Comparison of ENCODE assay signal across 25 mouse cellular contexts in the genomic region with DNA sequence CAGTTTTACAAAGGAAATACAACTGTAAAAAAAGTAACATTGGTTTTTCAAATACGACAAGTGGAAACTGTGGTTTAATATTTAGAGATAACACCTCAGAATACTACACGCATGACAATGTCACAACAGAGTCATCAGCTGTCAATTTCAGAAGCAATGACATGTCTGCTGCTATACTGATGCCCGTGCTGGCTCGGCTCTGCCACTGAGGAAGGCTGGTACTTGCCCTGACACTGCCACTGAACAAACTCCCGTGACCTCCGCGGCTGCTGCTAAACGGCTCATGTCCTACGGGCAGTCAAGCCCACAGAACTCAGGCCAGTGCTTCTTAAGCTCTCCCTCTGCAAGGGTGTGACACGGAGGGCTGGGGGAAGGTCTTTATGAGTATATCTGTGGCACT. TPM values are rescaled to one million over a fixed set of nuclear protein-coding genes. Genes with fewer than 3 reads are reported as not detected.
A peak's percentile ranks its signal among the peaks of the same experiment; 100 is the strongest.
DNase-seq lines count a peak whose midpoint lies in the region; ATAC-seq and TF ChIP-seq lines count a peak whose summit lies in the region.
"Had no signal": no experiment of that assay in that cellular context is flagged by ENCODE, and none has a peak within 500 bp of the region (broad histone marks: within the 10 kb centered on the region; RNA-seq: fewer than 3 reads in every experiment).

No protein-coding gene starts in this region.

- H3K9ac ChIP-seq in kidney, embryonic 15.5 days: no peak overlapping the region
- H3K9ac ChIP-seq in forebrain, postnatal 0 days: no peak overlapping the region
- no peak overlapping the region for H3K9ac ChIP-seq in midbrain, embryonic 16.5 days (ENCODE audit: low read depth, low read length)
- H3K9ac ChIP-seq: hindbrain, embryonic 12.5 days; limb, embryonic 15.5 days; liver, embryonic 14.5 days; midbrain, embryonic 13.5 days; neural tube, embryonic 12.5 days had no signal

- no peaks in the 10 kb centered on the region for H3K36me3 ChIP-seq in kidney, embryonic 15.5 days
- H3K36me3 ChIP-seq in forebrain, postnatal 0 days (ENCODE audit: insufficient read depth): no peaks in the 10 kb centered on the region
- H3K36me3 ChIP-seq in midbrain, embryonic 16.5 days (ENCODE audit: control insufficient read depth, insufficient read depth, low read length): 0 out of 2 replicates have a peak, but pooled peaks cover 3% of the 10 kb centered on the region
- H3K36me3 ChIP-seq: hindbrain, embryonic 12.5 days; limb, embryonic 10.5 days; midbrain, embryonic 13.5 days; neural tube, embryonic 12.5 days had no signal

- 0 out of 2 replicates have a peak, but pooled peaks have one; percentile 35 for ATAC-seq in kidney, embryonic 15.5 days (replicated peaks; ENCODE audit: low FRiP score)
- ATAC-seq in megakaryocyte, adult 5-6 weeks (ENCODE audit: poor library complexity, severe bottlenecking): peak; percentile 58
- ATAC-seq in forebrain, postnatal 0 days: no peak; the same call in 1 of the 2 replicates
- no peak for ATAC-seq in midbrain, embryonic 16.5 days
- ATAC-seq: forebrain, embryonic 16.5 days; hindbrain, postnatal 0 days; intestine, postnatal 0 days; midbrain, embryonic 13.5 days had no signal

- no peak overlapping the region for H3K4me3 ChIP-seq in kidney, embryonic 15.5 days (replicated peaks)
- no peak overlapping the region for H3K4me3 ChIP-seq in forebrain, postnatal 0 days (ENCODE audit: low read depth, low read length)
- H3K4me3 ChIP-seq in midbrain, embryonic 16.5 days (ENCODE audit: low read depth, low read length): no peak overlapping the region
- H3K4me3 ChIP-seq: erythroblast, embryonic 14.5 days; hindbrain, embryonic 12.5 days; limb, embryonic 10.5 days; limb, embryonic 15.5 days; midbrain, embryonic 13.5 days; neural tube, embryonic 12.5 days had no signal

- no peak overlapping the region for H3K4me2 ChIP-seq in kidney, embryonic 15.5 days
- no peak overlapping the region for H3K4me2 ChIP-seq in forebrain, postnatal 0 days (ENCODE audit: low read depth)
- no peak overlapping the region for H3K4me2 ChIP-seq in midbrain, embryonic 16.5 days (ENCODE audit: low read length)
- H3K4me2 ChIP-seq: hindbrain, embryonic 12.5 days; limb, embryonic 15.5 days; midbrain, embryonic 13.5 days; neural tube, embryonic 12.5 days had no signal

- H3K4me1 ChIP-seq in kidney, embryonic 15.5 days: peaks cover 20% of the 10 kb centered on the region
- H3K4me1 ChIP-seq in forebrain, postnatal 0 days (ENCODE audit: insufficient read depth): no peaks in the 10 kb centered on the region
- no peaks in the 10 kb centered on the region for H3K4me1 ChIP-seq in midbrain, embryonic 16.5 days (ENCODE audit: control insufficient read depth, insufficient read depth, low read length)

- TF ChIP-seq CTCF in forebrain, postnatal 0 days (IDR thresholded peaks at IDR 0.05; ENCODE audit: low read depth): no peak

- 71% methylated on average over 10 of the region's 10 CpGs for WGBS in kidney, embryonic 15.5 days
- WGBS in forebrain, postnatal 0 days: 78% methylated on average over 10 of the region's 10 CpGs
- 78% methylated on average over 10 of the region's 10 CpGs for WGBS in midbrain, embryonic 16.5 days

- H3K27me3 ChIP-seq in kidney, embryonic 15.5 days: no peaks in the 10 kb centered on the region
- no peaks in the 10 kb centered on the region for H3K27me3 ChIP-seq in forebrain, postnatal 0 days (ENCODE audit: insufficient read depth, low read length)
- H3K27me3 ChIP-seq in midbrain, embryonic 16.5 days (ENCODE audit: control insufficient read depth, insufficient read depth, low read depth, low read length): no peaks in the 10 kb centered on the region
- H3K27me3 ChIP-seq: hindbrain, embryonic 12.5 days; limb, embryonic 15.5 days; midbrain, embryonic 13.5 days; neural tube, embryonic 12.5 days had no signal

- no peak for DNase-seq in kidney, postnatal 10 days
- peak; percentile 30 for DNase-seq in T-cell, adult 2 months (ENCODE audit: low spot score)
- peak; percentile 43 for DNase-seq in naive thymus-derived CD4-positive, alpha-beta T cell, adult 2 months (ENCODE audit: low read depth)
- DNase-seq in forebrain, postnatal 0 days: no peak
- no peak for DNase-seq in lung, postnatal 10 days
- DNase-seq: adrenal gland, adult 8-10 months; cerebellum, adult 9-10 months; heart, postnatal 14 days; layer of hippocampus, postnatal 36 days; lung, adult 2 months; lung, postnatal 14 days; right cerebral cortex, postnatal 4 days had no signal

- H3K9me3 ChIP-seq in kidney, embryonic 15.5 days (replicated peaks): no peaks in the 10 kb centered on the region
- no peaks in the 10 kb centered on the region for H3K9me3 ChIP-seq in forebrain, postnatal 0 days (ENCODE audit: low read length)
- 0 out of 2 replicates have a peak, but pooled peaks cover 4% of the 10 kb centered on the region for H3K9me3 ChIP-seq in midbrain, embryonic 16.5 days (replicated peaks; ENCODE audit: control insufficient read depth, low read length, poor library complexity, severe bottlenecking)
- H3K9me3 ChIP-seq: hindbrain, embryonic 12.5 days; limb, embryonic 10.5 days; limb, embryonic 15.5 days; midbrain, embryonic 13.5 days; neural tube, embryonic 12.5 days had no signal

- no peak overlapping the region for H3K27ac ChIP-seq in kidney, embryonic 15.5 days
- H3K27ac ChIP-seq in forebrain, postnatal 0 days (ENCODE audit: low read depth, low read length): no peak overlapping the region
- no peak overlapping the region for H3K27ac ChIP-seq in midbrain, embryonic 16.5 days (ENCODE audit: low read length)
- H3K27ac ChIP-seq: hindbrain, embryonic 12.5 days; hindbrain, postnatal 0 days; limb, embryonic 10.5 days; limb, embryonic 15.5 days; liver, embryonic 14.5 days; midbrain, embryonic 13.5 days; neural tube, embryonic 12.5 days had no signal

RNA-seq across cellular contexts. Expression of a gene that starts 18.1 kb away (rescaled TPM):
- polyA plus RNA-seq in kidney, embryonic 15.5 days (2015; fragmentation: Nextera tagmentation; extraction: Ambion mirVana): 38.6 and 40.7 TPM in 2 replicates
- total RNA-seq in megakaryocyte, adult 5-6 weeks (2015): 38.3 and 44.2 TPM in 2 replicates
- total RNA-seq in megakaryocyte, adult 5-6 weeks (2017): 43.9 and 44.6 TPM in 2 replicates
- total RNA-seq in forebrain, postnatal 0 days (2014; rRNA removed): 31.8 and 34.4 TPM in 2 replicates
- 30.7 and 31.6 TPM in 2 replicates for polyA plus RNA-seq in forebrain, postnatal 0 days (2015; fragmentation: Nextera tagmentation; extraction: Ambion mirVana)
- polyA plus RNA-seq in midbrain, embryonic 16.5 days (2015; fragmentation: Nextera tagmentation; extraction: Ambion mirVana): 30.1 TPM in 2 replicates

RNA-seq across cellular contexts. Expression of a gene that starts 18.1 kb away (rescaled TPM):
- polyA plus RNA-seq in kidney, embryonic 15.5 days (2015; fragmentation: Nextera tagmentation; extraction: Ambion mirVana): 15.3 and 17.0 TPM in 2 replicates
- total RNA-seq in megakaryocyte, adult 5-6 weeks (2015): 11.4 and 12.2 TPM in 2 replicates
- 5.3 and 8.8 TPM in 2 replicates for total RNA-seq in megakaryocyte, adult 5-6 weeks (2017)
- total RNA-seq in forebrain, postnatal 0 days (2014; rRNA removed): 27.5 and 30.9 TPM in 2 replicates
- polyA plus RNA-seq in forebrain, postnatal 0 days (2015; fragmentation: Nextera tagmentation; extraction: Ambion mirVana): 3.6 and 10.5 TPM in 2 replicates
- 34.8 and 38.7 TPM in 2 replicates for polyA plus RNA-seq in midbrain, embryonic 16.5 days (2015; fragmentation: Nextera tagmentation; extraction: Ambion mirVana)

Comparison
In these comparisons a context has a peak if more than half of its experiments do, and no peak if none do; other contexts are left out.
1. ATAC-seq: peak in kidney, embryonic 15.5 days (single experiment) and megakaryocyte, adult 5-6 weeks (single experiment); none in forebrain, postnatal 0 days (single experiment) and midbrain, embryonic 16.5 days (single experiment).
2. DNase-seq: peak in T-cell, adult 2 months (single experiment) and naive thymus-derived CD4-positive, alpha-beta T cell, adult 2 months (single experiment); none in kidney, postnatal 10 days (single experiment), forebrain, postnatal 0 days (single experiment) and lung, postnatal 10 days (single experiment).